Mouse (Mus musculus) gastrocnemius, postnatal 4 days (tissue): Measurements from ENCODE around the gene Ccl1. TPM values are rescaled to one million over a fixed set of nuclear protein-coding genes. Genes with fewer than 3 reads are reported as not detected.

ENCODE experiments used
- DNase-seq, 2 experiments: peaks; one replicate each; pipeline ENCODE4 v3.0.0; 2021 to 2022; ENCODE audit warnings: low spot score in 2 of 2, mixed read lengths in 2 of 2
- total RNA-seq, 2 experiments: library from RNA; stranded (reverse); gene quantifications; 2 replicates each; pipeline ENCODE4 v1.2.3; 2021

Ccl1 gene
- total RNA-seq, 2 experiments from 2014 or later = not detected

GRCm38 (mm10) chr11:82206960-82207488 lies 98.5 kb downstream of the Ccl1 start:
- DNase-seq = no peak

DNA sequence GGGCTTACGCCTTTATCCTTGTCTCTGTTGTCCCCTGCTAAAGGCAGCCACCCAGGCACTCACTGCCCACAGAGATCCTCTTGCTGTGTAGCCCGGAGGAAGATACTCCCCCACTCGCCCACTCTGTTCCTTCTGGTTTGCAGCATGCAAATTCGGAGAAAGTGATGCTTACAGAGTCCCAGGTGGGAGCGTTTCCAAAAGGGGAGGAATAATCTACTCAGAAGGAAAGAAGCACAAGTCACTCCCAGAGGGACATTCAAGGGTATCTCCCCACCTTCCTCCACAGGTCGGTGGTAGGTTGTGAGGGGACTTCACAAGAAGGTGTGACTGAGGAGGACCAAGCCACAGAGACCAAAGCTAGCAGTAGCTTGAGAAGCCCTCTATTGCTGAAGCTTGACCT lies 100.3 kb downstream of the Ccl1 start:
- DNase-seq = no peak

DNA sequence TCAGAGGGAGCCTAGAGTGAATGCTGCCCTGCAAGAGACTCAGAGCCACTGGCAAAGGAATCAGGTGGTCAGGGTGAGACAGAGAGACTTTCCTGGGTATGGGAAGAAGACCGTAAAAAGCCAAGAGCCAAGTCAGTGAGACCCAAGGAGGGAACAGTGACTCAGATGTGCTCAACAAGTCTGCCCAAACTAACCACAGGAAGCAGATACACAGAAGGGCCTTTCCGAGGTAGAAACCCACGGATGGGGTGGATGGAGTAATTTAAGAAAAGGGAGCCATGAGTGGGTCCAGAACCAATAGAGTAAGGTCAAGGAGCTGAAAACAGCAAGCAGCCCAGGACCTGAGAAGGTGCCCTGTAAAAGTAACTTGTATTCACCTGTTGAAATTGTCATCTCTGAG lies 101.8 kb downstream of the Ccl1 start:
- DNase-seq = no peak

GRCm38 (mm10) chr11:82197774-82198173 lies 107.7 kb downstream of the Ccl1 start:
- no peak for DNase-seq

- no peak for DNase-seq
Observed at GRCm38 (mm10) chr11:82194980-82195379, 110.5 kb downstream of the Ccl1 start.

DNA sequence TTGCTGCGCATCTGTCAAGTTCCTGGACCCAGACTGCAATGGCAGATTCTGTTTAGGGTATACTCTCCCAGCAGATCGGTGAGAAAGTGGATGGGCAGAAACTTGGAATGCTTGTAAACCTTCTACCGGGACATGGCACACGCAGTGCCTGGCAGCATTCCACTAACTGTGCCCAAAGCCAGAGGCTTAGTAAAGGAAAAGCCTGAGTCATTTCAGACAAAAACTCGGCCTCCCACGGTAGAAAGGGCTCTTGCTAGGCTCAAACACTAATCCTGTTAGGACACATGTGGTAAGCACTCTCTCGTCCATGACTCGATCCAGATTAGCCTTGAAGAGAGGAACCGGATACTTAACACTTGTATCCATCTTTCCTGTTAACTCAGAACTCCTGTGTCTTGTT lies 111.7 kb downstream of the Ccl1 start:
- no peak for DNase-seq

GRCm38 (mm10) chr11:82189782-82190563 lies 115.5 kb downstream of the Ccl1 start:
- DNase-seq = no peak

- DNase-seq = no peak
Observed at GRCm38 (mm10) chr11:82185684-82186083, 119.8 kb downstream of the Ccl1 start.

DNA sequence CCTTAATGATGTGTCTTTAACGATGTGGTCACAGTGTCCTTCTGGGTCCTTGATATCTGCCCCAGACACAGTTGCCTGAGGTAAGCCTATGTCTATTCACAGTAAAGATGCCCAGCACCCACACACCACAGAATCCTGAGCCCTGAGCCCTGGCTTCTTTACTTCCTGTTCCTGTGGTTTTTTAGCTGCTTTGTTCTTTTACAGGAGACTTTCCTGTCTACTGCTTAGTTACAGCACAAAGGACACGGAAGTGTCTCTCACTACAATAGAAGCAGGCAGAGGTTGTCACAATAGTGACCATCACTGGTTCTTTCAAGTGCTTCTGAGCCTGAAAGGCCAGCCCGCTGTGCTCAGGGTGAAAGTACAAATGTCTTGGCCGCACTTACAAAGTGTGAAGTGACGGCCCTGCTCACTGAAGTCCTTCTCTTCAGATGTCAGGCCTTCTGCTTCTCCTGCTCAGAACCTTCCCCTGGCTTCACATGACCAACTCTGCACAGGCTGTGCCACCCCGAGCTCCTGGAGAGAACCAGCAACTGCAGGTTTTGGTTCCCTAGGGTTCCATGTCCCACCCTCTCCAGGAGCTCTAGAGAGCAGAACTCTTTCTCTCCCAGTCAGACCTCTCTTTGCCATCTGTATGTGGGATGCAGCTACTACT lies 122.1 kb downstream of the Ccl1 start:
- DNase-seq = no peak

- no peak for DNase-seq
Observed at GRCm38 (mm10) chr11:82182401-82182800, 123.1 kb downstream of the Ccl1 start.

DNA sequence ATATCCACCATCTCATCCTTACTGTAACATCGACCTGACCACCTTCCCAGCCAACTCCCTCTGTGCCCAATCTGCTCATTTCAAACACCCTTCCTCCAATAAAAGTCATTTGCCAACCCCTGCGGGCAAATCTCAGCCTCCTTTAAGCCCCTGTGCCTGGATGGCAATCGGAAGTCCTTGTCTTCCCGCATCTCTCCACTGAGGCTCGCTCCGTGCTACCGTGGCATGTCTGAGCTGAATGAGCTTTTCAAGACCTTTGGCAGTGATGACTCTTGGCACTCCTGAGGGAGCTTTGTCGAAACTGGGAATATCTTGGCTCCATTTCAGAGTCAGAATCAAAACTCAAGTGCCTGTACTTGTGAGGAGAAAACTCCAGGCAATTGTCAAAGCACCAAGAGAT lies 124.2 kb downstream of the Ccl1 start:
- no peak for DNase-seq

- DNase-seq = no peak
Observed at GRCm38 (mm10) chr11:82178161-82178560, 127.3 kb downstream of the Ccl1 start.

GRCm38 (mm10) chr11:82177711-82178110 lies 127.8 kb downstream of the Ccl1 start:
- peak in 1 of 2 experiments; percentile 36 for DNase-seq

DNA sequence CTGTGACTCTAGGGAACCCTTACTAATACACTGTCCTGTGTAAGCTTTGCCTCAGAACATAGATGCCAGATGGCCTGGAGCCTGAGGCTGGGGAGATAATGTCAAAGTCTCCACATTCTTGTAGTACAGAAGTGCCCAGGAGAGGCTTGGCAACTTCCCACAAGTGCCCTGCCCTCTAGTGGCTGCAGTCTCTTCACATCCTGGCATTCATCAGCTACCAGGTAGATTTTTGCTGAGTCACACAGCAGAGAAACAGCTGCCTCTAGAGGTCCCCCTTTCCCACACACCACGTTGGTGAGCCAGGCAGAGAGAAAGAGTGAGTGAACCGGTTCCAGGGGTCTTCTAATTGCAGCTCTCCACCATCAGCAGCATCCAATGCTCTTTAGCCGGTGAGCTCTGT lies 130.7 kb downstream of the Ccl1 start:
- peak in 1 of 2 experiments; percentile 54 for DNase-seq

- no peak for DNase-seq
Observed at GRCm38 (mm10) chr11:82173491-82173890, 132.0 kb downstream of the Ccl1 start.

DNA sequence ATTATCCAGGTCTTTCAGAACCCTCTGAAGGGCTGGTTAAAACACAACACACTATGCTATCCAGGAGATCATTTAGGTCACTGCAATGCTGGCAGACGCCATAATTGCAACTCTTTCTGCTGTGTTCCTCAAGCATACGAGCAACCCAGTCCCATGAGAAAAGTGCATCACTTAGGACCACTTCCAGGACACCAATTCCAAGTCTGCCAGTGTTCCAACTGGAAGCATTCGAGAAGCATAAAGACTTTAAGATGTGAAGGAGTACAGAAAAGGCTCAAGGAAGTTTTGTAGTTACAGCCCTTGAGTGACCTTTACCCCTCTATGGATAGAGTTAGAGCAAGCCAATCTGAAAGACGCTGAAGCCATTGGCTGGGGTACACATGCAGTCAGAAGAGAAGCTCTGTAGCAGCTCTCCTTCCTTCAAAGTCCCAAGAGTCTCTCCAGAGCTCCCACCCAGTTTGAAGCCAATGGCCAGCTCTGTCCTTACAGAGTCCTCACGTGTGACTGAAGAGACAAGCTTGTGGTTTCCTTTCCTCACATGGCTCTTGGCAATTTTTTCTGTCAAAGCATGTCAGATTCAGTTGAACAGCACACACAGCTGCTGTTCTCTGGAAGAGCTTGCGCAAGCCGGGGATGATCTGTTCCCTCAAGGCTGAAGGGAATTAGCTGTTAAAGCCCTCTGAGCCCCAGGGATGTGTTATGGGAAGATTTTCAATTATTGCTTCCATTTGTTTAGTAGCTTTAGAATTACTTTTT lies 134.0 kb downstream of the Ccl1 start:
- DNase-seq = no peak

DNA sequence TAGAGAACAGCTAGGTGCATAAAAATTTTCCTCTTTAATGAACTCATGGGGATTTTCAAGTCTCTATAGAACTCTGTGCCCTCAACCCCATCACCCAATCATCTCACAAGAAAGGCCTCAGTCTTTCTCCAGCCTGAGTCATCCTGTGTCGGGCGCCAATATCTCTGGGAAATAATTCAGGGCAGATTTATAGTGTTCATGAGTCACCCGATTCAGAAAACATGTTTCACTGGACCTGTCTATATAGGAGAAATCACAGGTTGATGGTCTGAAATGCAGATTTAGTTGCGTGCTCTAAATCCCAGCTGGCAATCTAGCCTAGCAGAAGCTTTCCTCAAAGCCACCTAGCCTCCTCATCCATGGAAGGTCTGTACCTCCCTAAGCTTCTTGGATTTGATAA lies 136.0 kb downstream of the Ccl1 start:
- DNase-seq = no peak

GRCm38 (mm10) chr11:82168308-82168707 lies 137.2 kb downstream of the Ccl1 start:
- no peak for DNase-seq

DNA sequence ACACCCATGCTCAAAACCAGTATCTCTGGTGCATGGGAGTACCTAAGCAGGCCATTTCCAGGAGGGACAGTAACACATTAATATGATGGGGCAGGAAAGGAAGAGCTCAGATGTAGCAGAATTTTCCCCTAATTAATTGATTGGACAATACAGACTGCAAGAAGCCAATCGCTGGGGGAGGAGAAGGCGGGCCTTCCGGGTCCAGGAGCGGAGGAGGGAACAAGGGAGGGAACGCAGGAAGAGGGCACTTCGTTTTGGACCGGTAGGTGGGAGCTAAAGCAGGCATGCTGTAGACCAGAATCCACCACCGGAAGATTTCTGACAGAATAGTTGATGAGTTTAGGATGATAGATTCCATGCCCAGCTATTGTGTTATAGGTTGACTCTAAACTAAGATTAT lies 142.2 kb downstream of the Ccl1 start:
- no peak for DNase-seq

GRCm38 (mm10) chr11:82159126-82159525 lies 146.4 kb downstream of the Ccl1 start:
- DNase-seq = no peak

- DNase-seq = no peak
Observed at GRCm38 (mm10) chr11:82139492-82140094, 165.9 kb downstream of the Ccl1 start.
